Mouse (Mus musculus) small intestine, adult 2 months (tissue): Measurements from ENCODE around the gene Padi6.

Source experiments
- CTCF ChIP-seq: fragments of 200-500 bp; IDR thresholded peaks from 2 replicates; pipeline ENCODE4 v1.5.1; 2012; ENCODE audit warnings: low read depth, mild to moderate bottlenecking, control low read depth, inconsistent platforms, low read length, moderate library complexity, mixed read lengths; ENCODE audit not compliant: insufficient replicate concordance, insufficient read length; ENCODE audit errors: extremely low read depth
- POLR2A ChIP-seq: fragments of 200-500 bp; IDR thresholded peaks from 2 replicates; pipeline ENCODE4 v1.6.1; 2012; ENCODE audit warnings: low read depth, mild to moderate bottlenecking, control low read depth, inconsistent platforms, low read length, moderate library complexity

DNA sequence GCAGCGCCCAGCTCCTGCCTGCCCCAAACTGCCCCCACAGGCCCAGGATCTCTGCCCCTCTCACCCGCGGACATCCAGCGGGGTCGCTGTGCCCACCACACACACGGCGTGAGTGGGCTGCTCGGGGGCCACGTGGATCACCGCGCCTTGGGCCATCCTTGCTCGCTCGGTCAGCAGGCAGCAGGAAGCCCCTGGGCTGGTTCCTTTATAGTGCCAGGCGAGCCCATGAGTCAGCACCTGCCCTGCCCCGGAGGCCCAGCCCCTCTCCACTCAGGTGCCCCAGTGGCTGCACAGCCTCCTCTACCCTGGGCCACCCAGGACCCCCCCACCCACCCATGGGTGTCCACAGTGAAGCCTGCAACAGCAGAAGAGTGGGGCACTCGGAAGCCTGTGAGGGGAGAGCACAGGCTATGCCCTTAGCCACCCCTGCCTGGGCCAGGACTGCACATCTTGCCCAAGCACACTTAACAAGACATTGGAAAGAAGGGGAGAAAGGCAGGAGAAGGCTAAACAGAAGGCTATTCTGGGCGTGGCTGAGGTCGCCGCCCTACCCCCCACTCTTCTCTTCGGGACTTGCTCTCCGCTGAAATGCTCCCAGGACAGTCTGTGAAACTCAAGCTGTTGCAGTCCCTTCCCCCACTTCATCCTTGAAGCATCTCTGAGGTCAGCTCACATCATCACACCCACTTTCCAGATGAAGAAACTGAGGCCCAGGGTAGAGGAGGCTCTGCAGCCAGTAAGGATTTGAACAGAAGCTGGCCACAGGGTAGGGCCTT is 31.8 kb upstream of the Padi6 start, which contains the start of gene Padi4:
- TF ChIP-seq POLR2A (no peak), CTCF (no peak)
